Mouse (Mus musculus): ENCODE results near the gene Gm49336. TPM values are rescaled to one million over a fixed set of nuclear protein-coding genes. Genes with fewer than 3 reads are reported as not detected.

The Gm49336 gene
- total RNA-seq, 2 experiments from 2014 or later: 67.1 to 96.8 TPM

GRCm38 (mm10) chr14:60172286-60173055, 78.8 kb downstream of the Gm49336 start:
- ATAC-seq (replicated peaks; ENCODE audit: poor library complexity, severe bottlenecking): no peak

GRCm38 (mm10) chr14:60170845-60171610, 80.3 kb downstream of the Gm49336 start:
- no peak for ATAC-seq (replicated peaks; ENCODE audit: poor library complexity, severe bottlenecking)

GRCm38 (mm10) chr14:60163367-60163766, 87.9 kb downstream of the Gm49336 start:
- ATAC-seq (replicated peaks; ENCODE audit: poor library complexity, severe bottlenecking): no peak

Other genes with a start within 250 kb of the Gm49336 start
- 0.21 and 1.3 TPM in 2 replicates for gene Atp8a2, start 54.3 kb downstream of the Gm49336 start, total RNA-seq (2014; fragmentation: Nextera tagmentation)
- gene Atp8a2, start 54.3 kb downstream of the Gm49336 start, total RNA-seq (2017): 0.56 and 1.3 TPM in 2 replicates
- gene Nupl1, start 76 bp downstream of the Gm49336 start, total RNA-seq (2014; fragmentation: Nextera tagmentation): not detected in 2 replicates
- not detected in 2 replicates for gene Nupl1, start 76 bp downstream of the Gm49336 start, total RNA-seq (2017)
- 32.9 and 36.1 TPM in 2 replicates for gene Mtmr6, start 13.7 kb upstream of the Gm49336 start, total RNA-seq (2014; fragmentation: Nextera tagmentation)
- 69.7 and 70.7 TPM in 2 replicates for gene Mtmr6, start 13.7 kb upstream of the Gm49336 start, total RNA-seq (2017)
- gene Amer2, start 121.8 kb upstream of the Gm49336 start, total RNA-seq (2014; fragmentation: Nextera tagmentation): not detected in 2 replicates
- gene Amer2, start 121.8 kb upstream of the Gm49336 start, total RNA-seq (2017): 0.15 and 0.17 TPM in 2 replicates